Mouse (Mus musculus): ENCODE results near the gene Atxn1.

Gene Atxn1

GRCm38 (mm10) chr13:45511706-45512435 lies 452.9 kb downstream of the Atxn1 start:
- no peak for DNase-seq

DNA sequence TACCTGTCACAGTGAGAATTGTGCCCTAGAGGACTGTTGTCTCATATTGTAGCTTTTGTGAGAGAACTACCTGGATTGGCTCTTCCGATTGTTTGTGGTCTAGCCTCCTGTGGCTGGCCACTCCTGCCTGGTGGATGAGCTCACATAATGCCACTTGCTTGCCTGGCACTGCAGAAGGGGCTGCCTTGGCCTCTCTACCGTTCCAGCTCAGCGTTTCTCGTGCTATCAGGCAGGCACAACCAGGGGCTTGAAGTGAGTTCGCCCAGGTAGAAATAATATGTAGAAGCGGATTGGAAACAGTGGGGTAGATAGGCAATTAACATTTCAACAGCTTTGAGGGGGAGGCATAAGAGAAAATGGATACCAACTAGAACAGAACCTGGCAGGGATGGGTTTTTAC lies 455.4 kb downstream of the Atxn1 start:
- no peak for DNase-seq

GRCm38 (mm10) chr13:45508495-45508894 lies 456.3 kb downstream of the Atxn1 start:
- peak; percentile 30 for DNase-seq

- DNase-seq, result peak; percentile 72
Measured at GRCm38 (mm10) chr13:45507274-45508229, 457.3 kb downstream of the Atxn1 start, which contains the start of gene Gmpr. Gene Gmpr, plus strand, starts transcription at chr13:45507444.

DNA sequence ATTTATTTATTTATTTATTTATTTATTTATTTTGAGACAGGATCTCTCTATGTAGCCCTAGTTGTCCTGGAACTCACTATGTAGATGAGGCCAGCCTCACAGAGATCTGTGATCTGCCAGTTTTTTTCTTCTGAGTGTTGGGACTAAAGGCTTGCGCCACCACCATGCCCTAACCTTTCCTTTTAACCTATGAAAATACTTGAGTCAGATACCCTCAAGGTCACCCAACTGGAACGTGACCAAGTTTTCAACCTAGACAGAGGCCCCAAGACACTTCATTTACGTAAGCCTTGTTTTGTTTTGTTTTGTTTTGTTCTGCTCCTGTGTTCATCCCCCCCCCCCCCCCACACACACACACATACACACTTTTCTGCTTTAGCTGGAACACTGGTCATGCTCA lies 459.3 kb downstream of the Atxn1 start:
- no peak for DNase-seq

DNA sequence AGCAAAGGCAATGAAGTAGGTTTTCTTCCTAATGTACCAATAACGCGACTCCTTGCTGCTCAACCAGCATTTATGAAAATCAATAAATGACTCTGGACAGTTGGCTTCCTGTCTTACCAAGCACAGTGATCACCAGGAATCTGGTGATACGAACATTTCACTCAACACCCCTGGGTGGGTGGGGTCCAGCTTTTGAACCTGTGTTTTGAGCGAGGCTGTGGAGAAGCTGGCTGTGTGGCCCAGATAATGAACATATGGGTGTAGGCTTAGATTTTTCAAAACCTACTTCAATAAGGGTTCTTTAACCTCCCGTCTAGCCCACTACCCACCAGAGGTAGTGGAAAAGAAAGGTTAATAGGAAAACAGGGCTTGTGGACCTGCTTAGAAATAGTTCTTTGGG lies 462.0 kb downstream of the Atxn1 start:
- DNase-seq, result no peak

- no peak for DNase-seq
Measured at GRCm38 (mm10) chr13:45499906-45500305, 464.9 kb downstream of the Atxn1 start.

Data from lung, postnatal 14 days (tissue).